Mouse (Mus musculus) embryonic fibroblast, embryonic 13.5 days (primary cell): ENCODE measurements around the gene Slbp. TPM values are rescaled to one million over a fixed set of nuclear protein-coding genes. Genes with fewer than 3 reads are reported as not detected.

Experiments
- H3K27ac ChIP-seq: 2 replicates; pipeline ENCODE4 v1.5.1; 2012; ENCODE audit warnings: low read length, control low read depth, inconsistent platforms; ENCODE audit not compliant: insufficient read depth
- H3K4me1 ChIP-seq: 2 replicates; pipeline ENCODE4 v1.6.1; 2011; ENCODE audit warnings: low read length; ENCODE audit not compliant: control insufficient read depth, insufficient read depth
- H3K4me3 ChIP-seq: 2 replicates; pipeline ENCODE4 v1.5.1; 2011; ENCODE audit warnings: mild to moderate bottlenecking, control low read depth, low read length; ENCODE audit not compliant: insufficient read depth
- CTCF ChIP-seq: IDR thresholded peaks from 2 replicates; pipeline ENCODE4 v1.5.1; 2011; ENCODE audit warnings: mild to moderate bottlenecking, control low read depth, low read length, moderate library complexity, borderline replicate concordance; ENCODE audit not compliant: insufficient read depth
- POLR2A ChIP-seq: IDR thresholded peaks from 2 replicates; pipeline ENCODE4 v1.6.1; 2011; ENCODE audit warnings: low read depth, mild to moderate bottlenecking, control low read depth, low read length, moderate library complexity
- polyA plus RNA-seq: library from polyadenylated mRNA; stranded (reverse); fragments of >200 nt; gene quantifications from 2 replicates; pipeline ENCODE4 v1.2.4, GENCODE M21; 2011; ENCODE audit warnings: low read depth; ENCODE audit not compliant: missing spikeins, insufficient read length

Slbp gene
- polyA plus RNA-seq, 1 experiment = 67.7 TPM

DNA sequence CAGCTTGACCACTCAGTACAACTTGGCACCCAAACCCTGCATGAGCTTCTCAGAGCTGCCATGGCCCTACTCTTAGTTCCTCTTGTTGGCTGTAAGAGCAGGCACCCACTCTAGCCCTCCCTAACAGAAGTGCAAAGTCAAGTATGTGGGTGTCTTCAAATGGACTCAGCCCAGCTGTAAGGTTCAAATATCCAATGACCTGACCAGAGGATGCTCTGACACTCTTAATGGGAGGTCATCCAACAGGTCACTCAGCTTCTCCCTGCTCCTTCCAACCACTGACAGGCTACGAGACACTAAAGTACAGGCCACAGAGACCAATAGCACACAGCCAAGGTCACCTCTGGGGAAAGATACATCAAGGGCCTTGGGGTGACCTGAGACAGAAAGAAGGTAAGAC, 43.1 kb downstream of the Slbp start:
- Histone ChIP-seq H3K4me1 (no peaks in the 10 kb centered on the region), H3K27ac (no peak overlapping the region), H3K4me3 (no peak overlapping the region)
- TF ChIP-seq CTCF (no peak), POLR2A (no peak)

DNA sequence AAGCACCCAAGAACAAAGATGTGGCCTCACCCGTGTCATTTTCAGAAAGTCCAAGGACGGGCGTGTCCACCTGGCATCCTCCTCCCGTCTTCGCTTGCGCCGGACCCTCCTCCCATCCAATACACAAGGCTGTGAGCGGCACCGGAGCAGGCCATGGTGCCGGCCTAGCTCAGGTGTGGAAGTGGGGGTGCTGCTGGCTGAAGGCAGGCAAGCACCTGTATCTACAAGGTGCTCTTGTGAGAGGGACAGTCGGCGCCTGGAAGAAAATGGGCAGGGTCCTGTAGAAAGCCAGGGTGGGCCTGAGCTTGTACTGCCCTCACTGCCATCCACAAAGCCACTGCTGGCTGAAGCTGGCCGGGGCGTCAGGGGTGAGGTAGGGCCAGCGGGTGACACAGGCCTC, 44.9 kb downstream of the Slbp start:
- no peak overlapping the region for H3K4me3 ChIP-seq
- no peaks in the 10 kb centered on the region for H3K4me1 ChIP-seq
- H3K27ac ChIP-seq = no peak overlapping the region
- no peak for TF ChIP-seq POLR2A
- TF ChIP-seq CTCF = no peak

DNA sequence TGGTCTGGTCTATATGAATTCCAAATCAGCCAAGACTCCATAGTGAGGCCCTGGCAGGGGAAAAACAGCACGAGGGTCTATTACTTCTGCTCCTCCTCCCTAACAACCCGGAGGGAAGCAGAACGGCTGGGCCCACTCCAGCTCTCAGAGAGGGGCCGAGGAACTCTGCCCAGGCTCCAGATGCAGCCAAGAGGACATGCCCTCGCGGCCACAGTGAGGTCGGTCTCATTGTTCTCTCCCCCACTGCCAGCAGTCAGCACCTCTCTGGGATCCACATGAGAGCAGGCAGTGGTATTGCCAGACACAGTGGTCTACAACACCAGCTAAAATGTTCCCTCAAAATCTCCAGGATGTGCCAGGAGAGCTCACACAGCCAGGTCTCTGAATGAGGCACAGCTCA, 45.7 kb downstream of the Slbp start:
- TF ChIP-seq POLR2A (no peak), CTCF (no peak)
- H3K4me3 ChIP-seq = no peak overlapping the region
- no peak overlapping the region for H3K27ac ChIP-seq
- H3K4me1 ChIP-seq = no peaks in the 10 kb centered on the region

DNA sequence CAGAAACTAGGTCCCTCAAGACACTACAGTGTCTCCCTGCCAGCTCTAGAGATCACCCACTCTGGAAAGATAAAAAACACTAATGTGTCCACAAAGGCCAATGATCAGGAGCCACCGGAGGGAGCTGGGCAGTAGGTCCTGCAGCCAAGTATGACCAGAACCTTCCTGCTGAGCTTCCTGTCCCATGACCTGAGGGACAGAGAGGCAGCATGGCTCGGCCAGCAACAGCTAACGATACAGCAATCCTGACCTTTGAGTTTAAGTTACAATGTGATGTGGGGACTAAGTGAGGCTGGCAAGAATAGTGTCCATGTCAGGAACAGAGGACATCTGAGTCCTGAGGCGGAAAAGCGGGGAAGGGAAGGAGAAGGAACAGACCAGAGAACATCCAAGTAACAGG, 47.1 kb downstream of the Slbp start:
- no peak overlapping the region for H3K4me3 ChIP-seq
- TF ChIP-seq CTCF = no peak
- no peak for TF ChIP-seq POLR2A
- H3K4me1 ChIP-seq = no peaks in the 10 kb centered on the region
- H3K27ac ChIP-seq = no peak overlapping the region

DNA sequence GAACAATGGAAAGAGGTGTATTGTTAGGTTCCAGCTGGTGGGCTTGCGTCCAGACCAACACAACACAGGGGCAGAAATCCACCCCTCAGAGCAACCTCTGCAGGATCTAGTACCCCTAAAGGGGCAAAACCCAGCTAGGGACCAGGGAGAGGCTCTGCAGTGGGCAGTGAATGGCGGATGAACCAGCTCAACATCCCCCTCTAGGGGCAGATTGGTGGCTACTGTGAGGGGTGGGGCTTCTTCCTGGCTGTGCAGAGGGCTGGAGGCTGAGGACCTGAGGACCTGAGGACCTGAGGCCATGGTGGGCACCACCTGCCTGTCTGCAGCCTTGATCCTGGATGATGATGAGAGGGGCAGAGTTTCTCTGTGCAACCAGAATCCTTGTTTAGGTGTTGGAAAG, 58.8 kb downstream of the Slbp start:
- no peak overlapping the region for H3K4me3 ChIP-seq
- no peak overlapping the region for H3K27ac ChIP-seq
- no peaks in the 10 kb centered on the region for H3K4me1 ChIP-seq
- no peak for TF ChIP-seq CTCF
- TF ChIP-seq POLR2A = no peak

DNA sequence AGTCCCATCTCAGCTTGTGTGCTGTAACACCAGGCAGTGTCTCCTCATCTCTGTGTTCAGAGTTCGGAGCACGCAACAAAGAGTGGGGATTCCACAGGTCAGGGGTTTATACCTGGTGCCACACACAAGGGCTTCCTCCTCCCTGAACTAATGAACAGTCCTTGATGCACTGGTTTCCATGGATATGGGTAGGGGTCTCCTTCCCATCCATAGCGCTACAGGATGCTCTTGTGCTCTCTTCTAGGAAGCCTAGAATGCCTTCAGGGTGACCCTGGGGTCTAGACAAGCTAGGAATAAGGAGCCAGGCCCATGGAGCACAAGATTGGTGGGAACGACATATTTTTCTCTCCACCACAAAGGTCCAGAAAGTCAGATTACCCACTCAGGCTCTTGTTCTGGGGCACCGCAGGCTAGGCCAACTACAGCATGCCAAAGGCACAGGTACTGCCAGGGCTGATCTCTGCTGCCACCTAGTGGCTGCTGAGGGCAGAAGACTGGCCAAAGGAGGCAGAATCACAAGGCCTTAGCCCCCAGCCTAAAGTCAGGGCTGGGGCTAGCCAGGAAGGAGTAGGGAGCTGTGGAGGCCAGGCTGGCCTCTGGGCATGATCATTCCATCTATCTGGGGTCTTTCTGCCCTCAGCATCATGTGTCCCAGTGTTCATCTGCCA, 63.0 kb downstream of the Slbp start:
- peak; percentile 99 for TF ChIP-seq CTCF
- TF ChIP-seq POLR2A = no peak
- no peak overlapping the region for H3K27ac ChIP-seq
- H3K4me3 ChIP-seq = no peak overlapping the region
- no peaks in the 10 kb centered on the region for H3K4me1 ChIP-seq

DNA sequence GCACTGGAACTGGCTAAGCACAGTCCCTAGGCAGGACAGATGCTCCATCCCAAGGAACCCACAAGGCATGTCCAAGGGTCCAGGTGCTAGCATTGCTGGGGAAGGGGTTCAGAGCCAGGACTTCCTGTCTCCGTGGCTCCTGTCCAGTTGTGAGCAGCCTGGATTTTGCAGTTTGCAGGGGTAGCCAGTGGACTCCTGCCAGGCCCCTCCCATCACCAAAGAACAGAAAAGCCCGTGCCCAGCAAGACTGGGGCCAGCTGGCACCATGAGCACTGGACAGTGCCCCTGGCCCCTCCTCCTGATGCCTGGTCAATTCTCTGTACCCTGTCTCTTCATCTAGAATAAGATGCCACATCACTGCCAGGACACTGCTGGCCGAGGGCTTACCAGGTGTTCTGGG, 64.3 kb downstream of the Slbp start:
- Histone ChIP-seq H3K4me3 (no peak overlapping the region), H3K27ac (no peak overlapping the region)
- TF ChIP-seq CTCF = no peak
- no peak for TF ChIP-seq POLR2A

DNA sequence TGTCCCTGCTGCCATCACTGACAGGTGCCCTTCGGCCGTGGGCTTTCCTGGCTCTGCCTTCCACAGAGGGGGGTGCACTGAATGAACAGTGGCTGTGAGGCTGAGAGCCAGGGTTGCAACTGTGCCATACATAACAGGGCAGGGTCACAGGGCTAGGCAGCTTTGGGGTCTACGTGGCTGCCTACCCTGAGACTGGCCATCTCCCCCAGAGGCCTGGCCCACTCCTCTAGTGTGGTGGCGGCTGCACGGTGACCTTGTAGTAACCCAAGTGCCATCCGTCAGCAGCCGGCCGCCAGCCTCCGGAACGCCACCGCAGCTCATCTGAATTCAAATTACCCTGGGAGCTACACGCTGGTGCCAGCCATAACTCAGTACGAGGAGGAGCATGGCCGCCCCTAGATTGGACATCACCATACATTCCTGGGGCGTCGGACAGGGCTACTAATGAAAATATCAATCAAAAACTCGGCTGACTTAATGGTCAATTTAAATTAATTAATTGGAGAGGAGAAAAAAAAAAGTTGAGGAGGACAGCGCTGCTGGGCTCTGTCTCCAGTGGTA, 64.8 kb downstream of the Slbp start:
- Histone ChIP-seq H3K27ac (no peak overlapping the region), H3K4me3 (no peak overlapping the region), H3K4me1 (no peaks in the 10 kb centered on the region)
- no peak for TF ChIP-seq CTCF
- TF ChIP-seq POLR2A = no peak

More for the DNA sequence above, 64.3 kb downstream of the Slbp start:
- no peaks in the 10 kb centered on the region for H3K4me1 ChIP-seq

Other genes starting within 250 kb of the Slbp start
- not detected in 2 replicates for gene Nkx1-1, start 218.6 kb downstream of the Slbp start, polyA plus RNA-seq
- 24.3 and 26.9 TPM in 2 replicates for gene Fam53a, start 22.9 kb downstream of the Slbp start, polyA plus RNA-seq
- 1.3 and 1.4 TPM in 2 replicates for gene Gm9903, start 22.6 kb downstream of the Slbp start, polyA plus RNA-seq
- 62.0 and 75.1 TPM in 2 replicates for gene Tacc3, start 5.6 kb upstream of the Slbp start, polyA plus RNA-seq
- gene Tmem129, start 5.8 kb upstream of the Slbp start, polyA plus RNA-seq = 22.8 and 28.1 TPM in 2 replicates
- 0.97 and 1.7 TPM in 2 replicates for gene Fgfr3, start 69.1 kb upstream of the Slbp start, polyA plus RNA-seq
- gene Letm1, start 130.2 kb upstream of the Slbp start, polyA plus RNA-seq = 27.0 and 27.2 TPM in 2 replicates
- 63.8 and 103 TPM in 2 replicates for gene Nsd2, start 168.2 kb upstream of the Slbp start, polyA plus RNA-seq